Mouse (Mus musculus) limb, embryonic 11.5 days (tissue): ENCODE data around the gene Pir. TPM values are rescaled to one million over a fixed set of nuclear protein-coding genes. Genes with fewer than 3 reads are reported as not detected.

Experiments used
- ATAC-seq: fragments of 200-750 bp; cut with Nextera tagmentation; 2 replicates; pipeline ENCODE4 v1.8.0; 2017; ENCODE audit warnings: low read depth; ENCODE audit not compliant: insufficient number of reproducible peaks, low FRiP score, low TSS enrichment
- DNase-seq: peaks from one replicate; pipeline ENCODE4 v3.0.0-alpha.2; 2015; ENCODE audit warnings: low spot score
- H3K27ac ChIP-seq: fragments of 300-500 bp; sonication (generic); replicated peaks from 2 replicates; pipeline ENCODE4 v1.5.1; 2014; ENCODE audit warnings: low read depth, mild to moderate bottlenecking, low read length
- H3K27me3 ChIP-seq: fragments of 300-500 bp; sonication (generic); 2 replicates; pipeline ENCODE4 v1.6.1; 2014; ENCODE audit warnings: mild to moderate bottlenecking, low read length, mixed read lengths; ENCODE audit not compliant: control insufficient read depth, insufficient read depth
- H3K36me3 ChIP-seq: fragments of 300-500 bp; sonication (generic); 2 replicates; pipeline ENCODE4 v1.6.1; 2014; ENCODE audit warnings: mild to moderate bottlenecking, low read length, moderate library complexity, mixed read lengths; ENCODE audit not compliant: control insufficient read depth, insufficient read depth
- H3K4me1 ChIP-seq: fragments of 300-500 bp; sonication (generic); 2 replicates; pipeline ENCODE4 v1.6.1; 2014; ENCODE audit warnings: low read length, mixed read lengths; ENCODE audit not compliant: control insufficient read depth, insufficient read depth
- H3K4me2 ChIP-seq: fragments of 300-500 bp; sonication (generic); 2 replicates; pipeline ENCODE4 v1.6.1; 2014; ENCODE audit warnings: low read depth, mild to moderate bottlenecking, moderate library complexity; ENCODE audit not compliant: severe bottlenecking
- H3K4me3 ChIP-seq: fragments of 300-500 bp; sonication (generic); 2 replicates; pipeline ENCODE4 v1.5.1; 2014; ENCODE audit warnings: low read depth, low read length
- H3K9ac ChIP-seq: fragments of 300-500 bp; sonication (generic); 2 replicates; pipeline ENCODE4 v1.6.1; 2014; ENCODE audit warnings: mild to moderate bottlenecking, low read length
- H3K9me3 ChIP-seq: fragments of 300-500 bp; sonication (generic); 2 replicates; pipeline ENCODE4 v1.6.1; 2016; ENCODE audit warnings: low read length; ENCODE audit not compliant: control insufficient read depth
- WGBS: fragments of 180-500 bp; shearing (Covaris S2); extraction: QIAGEN DNeasy Blood & Tissue Kit; methylation state at CpG from one replicate; pipeline ENCODE4 v1.1.7; 2014; 5-methylcytosine and 5-hydroxymethylcytosine counted together
- polyA plus RNA-seq: library from polyadenylated mRNA; unstranded; fragments of >200 nt; fragmentation: Nextera tagmentation; extraction: Ambion mirVana; gene quantifications from 2 replicates; pipeline ENCODE4 v1.2.1, GENCODE M21; 2014

Gene Pir
- polyA plus RNA-seq, result 9.5 and 10.3 TPM in 2 replicates

GRCm38 (mm10) chrX:164269285-164269761 lies at the start of gene Pir:
Pir (plus strand) TSS chrX:164269371.
- Histone ChIP-seq H3K4me3 (peak within 1 kb of the TSS; percentile 23; the same call in 1 of the 2 replicates), H3K4me2 (peak within 1 kb of the TSS; percentile 42), H3K36me3 (no peaks in the 10 kb centered on the region), H3K27me3 (no peaks in the 10 kb centered on the region), H3K4me1 (no peaks in the 10 kb centered on the region), H3K27ac (no peak within 1 kb of the TSS), H3K9me3 (no peaks in the 10 kb centered on the region), H3K9ac (peak within 1 kb of the TSS; percentile 30; the same call in 1 of the 2 replicates)
- WGBS, result 21% methylated on average over 20 of the region's 20 CpGs
- ATAC-seq (0 out of 2 replicates have a peak, but pooled peaks have one; percentile 35), DNase-seq (peak; percentile 62)

GRCm38 (mm10) chrX:164221989-164222388 lies 47.2 kb upstream of the Pir start:
- H3K27ac ChIP-seq, result no peak overlapping the region
- H3K4me3 ChIP-seq, result no peak overlapping the region
- no peak overlapping the region for H3K4me2 ChIP-seq
- no peaks in the 10 kb centered on the region for H3K9me3 ChIP-seq
- H3K36me3 ChIP-seq, result no peaks in the 10 kb centered on the region
- no peaks in the 10 kb centered on the region for H3K4me1 ChIP-seq
- DNase-seq, result no peak
- H3K9ac ChIP-seq, result no peak overlapping the region
- ATAC-seq, result no peak
- no peaks in the 10 kb centered on the region; the same call in 1 of the 2 replicates for H3K27me3 ChIP-seq
- WGBS, result 76% methylated on average over 2 of the region's 2 CpGs

GRCm38 (mm10) chrX:164233380-164233779 lies 35.8 kb upstream of the Pir start:
- H3K4me1 ChIP-seq, result no peaks in the 10 kb centered on the region
- H3K27me3 ChIP-seq, result no peaks in the 10 kb centered on the region
- no peak overlapping the region for H3K4me2 ChIP-seq
- no peak overlapping the region for H3K4me3 ChIP-seq
- ATAC-seq (no peak), DNase-seq (no peak)
- no peak overlapping the region for H3K27ac ChIP-seq
- no peaks in the 10 kb centered on the region for H3K9me3 ChIP-seq
- 65% methylated on average over 8 of the region's 8 CpGs for WGBS
- H3K9ac ChIP-seq, result no peak overlapping the region
- no peaks in the 10 kb centered on the region for H3K36me3 ChIP-seq

- ATAC-seq, result peak; percentile 57; the same call in 1 of the 2 replicates
- H3K27ac ChIP-seq, result no peak overlapping the region
- DNase-seq, result peak; percentile 21
- H3K4me3 ChIP-seq, result no peak overlapping the region
- no peaks in the 10 kb centered on the region for H3K4me1 ChIP-seq
- no peaks in the 10 kb centered on the region for H3K9me3 ChIP-seq
- 23% methylated on average over 5 of the region's 5 CpGs for WGBS
- no peaks in the 10 kb centered on the region for H3K36me3 ChIP-seq
- no peak overlapping the region for H3K9ac ChIP-seq
- H3K4me2 ChIP-seq, result no peak overlapping the region
- 0 out of 2 replicates have a peak, but pooled peaks cover 6% of the 10 kb centered on the region for H3K27me3 ChIP-seq
Measured at GRCm38 (mm10) chrX:164245714-164246113, 23.5 kb upstream of the Pir start.

GRCm38 (mm10) chrX:164246722-164247121 lies 22.4 kb upstream of the Pir start:
- DNase-seq, result no peak
- H3K27ac ChIP-seq, result no peak overlapping the region

GRCm38 (mm10) chrX:164256527-164256926 lies 12.6 kb upstream of the Pir start:
- no peak for DNase-seq
- no peak for ATAC-seq
- Histone ChIP-seq H3K4me3 (no peak overlapping the region), H3K4me1 (no peaks in the 10 kb centered on the region), H3K36me3 (no peaks in the 10 kb centered on the region), H3K9me3 (no peaks in the 10 kb centered on the region), H3K27me3 (0 out of 2 replicates have a peak, but pooled peaks cover 6% of the 10 kb centered on the region), H3K9ac (no peak overlapping the region), H3K4me2 (no peak overlapping the region), H3K27ac (no peak overlapping the region)
- WGBS, result 84% methylated on average over 3 of the region's 3 CpGs

More at GRCm38 (mm10) chrX:164246722-164247121, 22.4 kb upstream of the Pir start:
- H3K9me3 ChIP-seq, result no peaks in the 10 kb centered on the region
- no peaks in the 10 kb centered on the region for H3K36me3 ChIP-seq
- no peak overlapping the region for H3K4me3 ChIP-seq
- 61% methylated on average over 2 of the region's 2 CpGs for WGBS
- 0 out of 2 replicates have a peak, but pooled peaks cover 6% of the 10 kb centered on the region for H3K27me3 ChIP-seq
- ATAC-seq, result no peak
- H3K4me1 ChIP-seq, result no peaks in the 10 kb centered on the region
- no peak overlapping the region for H3K4me2 ChIP-seq
- no peak overlapping the region for H3K9ac ChIP-seq

GRCm38 (mm10) chrX:164258057-164258456 lies 11.1 kb upstream of the Pir start, which contains the start of gene Bmx:
Bmx (minus strand) TSS chrX:164258193.
- H3K9me3 ChIP-seq, result no peaks in the 10 kb centered on the region
- no peak within 1 kb of the TSS for H3K4me3 ChIP-seq
- no peaks in the 10 kb centered on the region for H3K4me1 ChIP-seq
- WGBS, result 54% methylated on average over 8 of the region's 8 CpGs
- ATAC-seq (no peak), DNase-seq (peak; percentile 31)
- H3K36me3 ChIP-seq, result no peaks in the 10 kb centered on the region
- H3K9ac ChIP-seq, result no peak within 1 kb of the TSS
- H3K4me2 ChIP-seq, result no peak within 1 kb of the TSS
- no peak within 1 kb of the TSS for H3K27ac ChIP-seq
- 0 out of 2 replicates have a peak, but pooled peaks cover 6% of the 10 kb centered on the region for H3K27me3 ChIP-seq

- H3K9me3 ChIP-seq, result no peaks in the 10 kb centered on the region
- no peak overlapping the region for H3K4me2 ChIP-seq
- no peak overlapping the region for H3K4me3 ChIP-seq
- no peak overlapping the region for H3K27ac ChIP-seq
- DNase-seq (no peak), ATAC-seq (no peak)
- H3K4me1 ChIP-seq, result no peaks in the 10 kb centered on the region
- H3K27me3 ChIP-seq, result 0 out of 2 replicates have a peak, but pooled peaks cover 6% of the 10 kb centered on the region
- H3K9ac ChIP-seq, result no peak overlapping the region
- WGBS, result 75% methylated on average over 5 of the region's 5 CpGs
- H3K36me3 ChIP-seq, result no peaks in the 10 kb centered on the region
Measured at GRCm38 (mm10) chrX:164258662-164259061, 10.5 kb upstream of the Pir start.
